Mouse (Mus musculus) stomach, postnatal 0 days (tissue): ENCODE results near the gene 1700008O03Rik. TPM values are rescaled to one million over a fixed set of nuclear protein-coding genes. Genes with fewer than 3 reads are reported as not detected.

Experiments used
- ATAC-seq: fragments of 200-750 bp; cut with Nextera tagmentation; 2 replicates; pipeline ENCODE4 v1.8.0; 2017; ENCODE audit not compliant: low FRiP score, low TSS enrichment
- DNase-seq: peaks from one replicate; pipeline ENCODE4 v3.0.0-alpha.2; 2016; ENCODE audit warnings: low spot score
- H3K27ac ChIP-seq: fragments of 300-500 bp; sonication (generic); replicated peaks from 2 replicates; pipeline ENCODE4 v1.5.1; 2014; ENCODE audit warnings: mild to moderate bottlenecking, control low read depth
- H3K27me3 ChIP-seq: fragments of 300-500 bp; sonication (generic); 2 replicates; pipeline ENCODE4 v1.6.1; 2014; ENCODE audit warnings: low read length; ENCODE audit not compliant: control insufficient read depth, insufficient read depth
- H3K36me3 ChIP-seq: fragments of 300-500 bp; sonication (generic); 2 replicates; pipeline ENCODE4 v1.6.1; 2014; ENCODE audit warnings: low read length, mixed read lengths; ENCODE audit not compliant: control insufficient read depth, insufficient read depth
- H3K4me1 ChIP-seq: fragments of 300-500 bp; sonication (generic); replicated peaks from 2 replicates; pipeline ENCODE4 v1.6.1; 2014; ENCODE audit warnings: antibody characterized with exemption; ENCODE audit not compliant: control insufficient read depth, insufficient read depth
- H3K4me2 ChIP-seq: fragments of 300-500 bp; sonication (generic); replicated peaks from 2 replicates; pipeline ENCODE4 v1.6.1; 2014; ENCODE audit warnings: low read depth, mild to moderate bottlenecking, control low read depth, moderate library complexity
- H3K4me3 ChIP-seq: fragments of 300-500 bp; sonication (generic); 2 replicates; pipeline ENCODE4 v1.5.1; 2014; ENCODE audit warnings: low read depth, low read length, control low read depth
- H3K9ac ChIP-seq: fragments of 300-500 bp; sonication (generic); 2 replicates; pipeline ENCODE4 v1.6.1; 2014; ENCODE audit warnings: mild to moderate bottlenecking, low read length, control low read depth, mixed read lengths
- H3K9me3 ChIP-seq: fragments of 300-500 bp; sonication (generic); 2 replicates; pipeline ENCODE4 v1.6.1; 2016; ENCODE audit warnings: low read length; ENCODE audit not compliant: control insufficient read depth
- CTCF ChIP-seq: IDR thresholded peaks from 2 replicates; pipeline ENCODE4 v1.5.1; 2016; ENCODE audit warnings: antibody characterized with exemption, low read depth, mild to moderate bottlenecking, moderate library complexity
- EP300 ChIP-seq: optimal IDR thresholded peaks from 2 replicates; pipeline ENCODE3; 2016; ENCODE audit warnings: antibody characterized with exemption
- WGBS: fragments of 180-500 bp; shearing (Covaris S2); extraction: QIAGEN DNeasy Blood & Tissue Kit; methylation state at CpG from one replicate; pipeline ENCODE4 v1.1.7; 2014; 5-methylcytosine and 5-hydroxymethylcytosine counted together
- polyA plus RNA-seq: library from polyadenylated mRNA; unstranded; fragments of >200 nt; fragmentation: Nextera tagmentation; extraction: Ambion mirVana; gene quantifications from 2 replicates; pipeline ENCODE4 v1.2.1, GENCODE M21; 2015

Gene 1700008O03Rik
- polyA plus RNA-seq, 1 experiment from 2014 or later = 0.68 TPM

- Histone ChIP-seq H3K27ac (no peak overlapping the region), H3K36me3 (no peaks in the 10 kb centered on the region), H3K9me3 (no peaks in the 10 kb centered on the region), H3K9ac (peak overlapping the region; percentile 38; the same call in 1 of the 2 replicates), H3K4me2 (peak overlapping the region; percentile 90), H3K27me3 (no peaks in the 10 kb centered on the region), H3K4me3 (peak overlapping the region; percentile 43), H3K4me1 (peaks cover 3% of the 10 kb centered on the region; the same call in 1 of the 2 replicates)
- TF ChIP-seq CTCF = no peak
- no peak for TF ChIP-seq EP300
- peak; percentile 42 for DNase-seq
- peak; percentile 22 for ATAC-seq
- WGBS = 2% methylated on average over 31 of the region's 38 CpGs
Observed at GRCm38 (mm10) chr7:44310878-44311712, 74.5 kb downstream of the 1700008O03Rik start.

- no peaks in the 10 kb centered on the region for H3K9me3 ChIP-seq
- peak overlapping the region; percentile 43 for H3K4me3 ChIP-seq
- TF ChIP-seq CTCF = no peak
- DNase-seq (peak; percentile 47), ATAC-seq (peak; percentile 24; the same call in 1 of the 2 replicates)
- peaks cover 3% of the 10 kb centered on the region; the same call in 1 of the 2 replicates for H3K4me1 ChIP-seq
- peak overlapping the region; percentile 38 for H3K9ac ChIP-seq
- no peak overlapping the region for H3K27ac ChIP-seq
- no peaks in the 10 kb centered on the region for H3K36me3 ChIP-seq
- H3K27me3 ChIP-seq = no peaks in the 10 kb centered on the region
- H3K4me2 ChIP-seq = peak overlapping the region; percentile 90
- WGBS = under 1% methylated on average over 29 of the region's 40 CpGs
Observed at GRCm38 (mm10) chr7:44310285-44310877, 75.2 kb downstream of the 1700008O03Rik start.

Other genes with a start within 250 kb of the 1700008O03Rik start
- gene Klk1b16, start 249.1 kb downstream of the 1700008O03Rik start, polyA plus RNA-seq = not detected in 2 replicates
- gene Klk1b24, start 197.6 kb downstream of the 1700008O03Rik start, polyA plus RNA-seq = not detected in 2 replicates
- gene Klk1b3, start 187.6 kb downstream of the 1700008O03Rik start, polyA plus RNA-seq = not detected in 2 replicates
- not detected in 2 replicates for gene Klk1b4, start 178.4 kb downstream of the 1700008O03Rik start, polyA plus RNA-seq
- gene Klk1b5, start 169.9 kb downstream of the 1700008O03Rik start, polyA plus RNA-seq = not detected in 2 replicates
- gene Klk1, start 160.5 kb downstream of the 1700008O03Rik start, polyA plus RNA-seq = 9.7 and 10.7 TPM in 2 replicates
- gene Gm36864, start 149.6 kb downstream of the 1700008O03Rik start, polyA plus RNA-seq = 0.13 TPM in 1 of 2 replicates, not detected in the other
- gene 1700028J19Rik, start 139.1 kb downstream of the 1700008O03Rik start, polyA plus RNA-seq = 0.57 and 0.65 TPM in 2 replicates
- 52.9 and 60.0 TPM in 2 replicates for gene 2410002F23Rik, start 139.1 kb downstream of the 1700008O03Rik start, polyA plus RNA-seq
- not detected in 2 replicates for gene Acp4, start 128.4 kb downstream of the 1700008O03Rik start, polyA plus RNA-seq
- not detected in 2 replicates for gene Gm15517, start 124.4 kb downstream of the 1700008O03Rik start, polyA plus RNA-seq
- gene Clec11a, start 78.9 kb downstream of the 1700008O03Rik start, polyA plus RNA-seq = 11.1 and 11.4 TPM in 2 replicates
- 0.53 and 0.61 TPM in 2 replicates for gene Shank1, start 75.6 kb downstream of the 1700008O03Rik start, polyA plus RNA-seq
- gene Syt3, start 1.7 kb downstream of the 1700008O03Rik start, polyA plus RNA-seq = 1.2 and 1.4 TPM in 2 replicates
- 0.36 and 0.52 TPM in 2 replicates for gene Lrrc4b, start 43.2 kb upstream of the 1700008O03Rik start, polyA plus RNA-seq
- 0.12 and 0.21 TPM in 2 replicates for gene Aspdh, start 79.6 kb upstream of the 1700008O03Rik start, polyA plus RNA-seq
- gene Josd2, start 82.2 kb upstream of the 1700008O03Rik start, polyA plus RNA-seq = 32.8 and 33.7 TPM in 2 replicates
- 60.7 and 65.5 TPM in 2 replicates for gene Emc10, start 110.7 kb upstream of the 1700008O03Rik start, polyA plus RNA-seq
- gene Fam71e1, start 110.8 kb upstream of the 1700008O03Rik start, polyA plus RNA-seq = 5.9 and 8.3 TPM in 2 replicates
- gene Mybpc2, start 138.8 kb upstream of the 1700008O03Rik start, polyA plus RNA-seq = 0.21 and 0.32 TPM in 2 replicates
- 0.13 and 0.22 TPM in 2 replicates for gene Spib, start 146.3 kb upstream of the 1700008O03Rik start, polyA plus RNA-seq
- 18.7 and 18.9 TPM in 2 replicates for gene Pold1, start 163.0 kb upstream of the 1700008O03Rik start, polyA plus RNA-seq
- 56.5 and 59.7 TPM in 2 replicates for gene Nr1h2, start 168.1 kb upstream of the 1700008O03Rik start, polyA plus RNA-seq
- 0.50 and 0.55 TPM in 2 replicates for gene Napsa, start 186.6 kb upstream of the 1700008O03Rik start, polyA plus RNA-seq
- 0.06 and 0.10 TPM in 2 replicates for gene Kcnc3, start 204.8 kb upstream of the 1700008O03Rik start, polyA plus RNA-seq